Comparison of ENCODE assay signal across 8 mouse cellular contexts in the genomic region with DNA sequence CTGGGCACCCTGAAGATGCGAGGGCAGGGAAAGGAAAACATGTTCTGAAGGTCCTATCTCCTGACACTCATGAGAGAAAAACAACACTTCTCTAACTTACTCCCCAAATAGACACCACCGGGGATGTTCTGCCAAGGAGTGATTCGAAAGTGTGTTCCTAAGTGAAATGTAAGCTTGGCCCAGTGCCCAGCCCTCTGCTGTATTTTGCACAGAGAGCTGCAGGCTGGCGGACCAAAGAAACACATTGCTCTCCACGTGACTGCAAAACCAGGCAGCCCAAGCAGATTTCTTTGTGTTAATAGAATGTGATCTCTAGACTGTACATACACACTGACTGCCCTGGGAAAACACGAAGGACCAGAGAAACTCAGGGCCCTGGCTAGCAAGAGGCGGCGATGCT. TPM values are rescaled to one million over a fixed set of nuclear protein-coding genes. Genes with fewer than 3 reads are reported as not detected.
DNase-seq lines count a peak whose midpoint lies in the region; ATAC-seq lines count a peak whose summit lies in the region.

No protein-coding gene starts in this region.

- peaks cover 77% of the 10 kb centered on the region for H3K27me3 ChIP-seq in forebrain, embryonic 10.5 days (ENCODE audit: poor library complexity, severe bottlenecking)
- no peaks in the 10 kb centered on the region; the same call in 1 of the 2 replicates for H3K27me3 ChIP-seq in heart, embryonic 12.5 days (replicated peaks)
- no peaks in the 10 kb centered on the region for H3K27me3 ChIP-seq in kidney, embryonic 15.5 days
- no peaks in the 10 kb centered on the region for H3K27me3 ChIP-seq in limb, embryonic 13.5 days
- H3K27me3 ChIP-seq in midbrain, embryonic 13.5 days, result 0 out of 2 replicates have a peak, but pooled peaks cover 13% of the 10 kb centered on the region
- no peaks in the 10 kb centered on the region for H3K27me3 ChIP-seq in stomach, embryonic 16.5 days (ENCODE audit: control insufficient read depth, insufficient read depth, low read length)

- H3K36me3 ChIP-seq in forebrain, embryonic 10.5 days (replicated peaks), result no peaks in the 10 kb centered on the region
- no peaks in the 10 kb centered on the region for H3K36me3 ChIP-seq in heart, embryonic 12.5 days
- no peaks in the 10 kb centered on the region for H3K36me3 ChIP-seq in kidney, embryonic 15.5 days
- H3K36me3 ChIP-seq in limb, embryonic 13.5 days, result no peaks in the 10 kb centered on the region
- no peaks in the 10 kb centered on the region for H3K36me3 ChIP-seq in midbrain, embryonic 13.5 days
- H3K36me3 ChIP-seq in stomach, embryonic 16.5 days (ENCODE audit: control insufficient read depth, insufficient read depth, low read length), result no peaks in the 10 kb centered on the region

- peak overlapping the region; percentile 74 for H3K27ac ChIP-seq in forebrain, embryonic 10.5 days
- peak overlapping the region; percentile 88 for H3K27ac ChIP-seq in heart, embryonic 12.5 days (ENCODE audit: poor library complexity, severe bottlenecking)
- H3K27ac ChIP-seq in kidney, embryonic 15.5 days, result peak overlapping the region; percentile 90
- H3K27ac ChIP-seq in limb, embryonic 13.5 days, result peak overlapping the region; percentile 73
- peak overlapping the region; percentile 74 for H3K27ac ChIP-seq in midbrain, embryonic 13.5 days
- H3K27ac ChIP-seq in stomach, embryonic 16.5 days (ENCODE audit: low read length), result peak overlapping the region; percentile 95

- WGBS in forebrain, embryonic 10.5 days, result 48% methylated on average over 8 of the region's 8 CpGs
- 11% methylated on average over 8 of the region's 8 CpGs for WGBS in heart, embryonic 12.5 days
- 15% methylated on average over 8 of the region's 8 CpGs for WGBS in kidney, embryonic 15.5 days
- 21% methylated on average over 8 of the region's 8 CpGs for WGBS in limb, embryonic 13.5 days
- 24% methylated on average over 8 of the region's 8 CpGs for WGBS in midbrain, embryonic 13.5 days
- 16% methylated on average over 8 of the region's 8 CpGs for WGBS in stomach, embryonic 16.5 days

- H3K4me2 ChIP-seq in heart, embryonic 12.5 days, result peak overlapping the region; percentile 54
- H3K4me2 ChIP-seq in kidney, embryonic 15.5 days, result peak overlapping the region; percentile 33
- peak overlapping the region; percentile 43; the same call in 1 of the 2 replicates for H3K4me2 ChIP-seq in limb, embryonic 13.5 days (replicated peaks)
- H3K4me2 ChIP-seq in midbrain, embryonic 13.5 days (replicated peaks), result peak overlapping the region; percentile 11; the same call in 1 of the 2 replicates
- peak overlapping the region; percentile 34 for H3K4me2 ChIP-seq in stomach, embryonic 16.5 days (ENCODE audit: low read depth, low read length)

- no peak overlapping the region for H3K4me3 ChIP-seq in forebrain, embryonic 10.5 days
- no peak overlapping the region for H3K4me3 ChIP-seq in heart, embryonic 12.5 days
- no peak overlapping the region for H3K4me3 ChIP-seq in kidney, embryonic 15.5 days (replicated peaks)
- no peak overlapping the region for H3K4me3 ChIP-seq in limb, embryonic 13.5 days
- no peak overlapping the region for H3K4me3 ChIP-seq in midbrain, embryonic 13.5 days (replicated peaks)
- no peak overlapping the region for H3K4me3 ChIP-seq in stomach, embryonic 16.5 days (replicated peaks; ENCODE audit: low read length)

- no peaks in the 10 kb centered on the region for H3K9me3 ChIP-seq in forebrain, embryonic 10.5 days
- H3K9me3 ChIP-seq in heart, embryonic 12.5 days (replicated peaks), result no peaks in the 10 kb centered on the region
- no peaks in the 10 kb centered on the region for H3K9me3 ChIP-seq in kidney, embryonic 15.5 days (replicated peaks)
- H3K9me3 ChIP-seq in limb, embryonic 13.5 days, result no peaks in the 10 kb centered on the region
- no peaks in the 10 kb centered on the region for H3K9me3 ChIP-seq in midbrain, embryonic 13.5 days
- H3K9me3 ChIP-seq in stomach, embryonic 16.5 days (replicated peaks; ENCODE audit: control insufficient read depth, low read length), result no peaks in the 10 kb centered on the region

- peaks cover 49% of the 10 kb centered on the region for H3K4me1 ChIP-seq in forebrain, embryonic 10.5 days
- H3K4me1 ChIP-seq in heart, embryonic 12.5 days (replicated peaks), result peaks cover 48% of the 10 kb centered on the region
- peaks cover 50% of the 10 kb centered on the region for H3K4me1 ChIP-seq in kidney, embryonic 15.5 days
- peaks cover 48% of the 10 kb centered on the region for H3K4me1 ChIP-seq in limb, embryonic 13.5 days
- H3K4me1 ChIP-seq in midbrain, embryonic 13.5 days (replicated peaks), result peaks cover 36% of the 10 kb centered on the region
- peaks cover 34% of the 10 kb centered on the region for H3K4me1 ChIP-seq in stomach, embryonic 16.5 days (ENCODE audit: control insufficient read depth, insufficient read depth, low read length)

- DNase-seq in forebrain, embryonic 10.5 days (ENCODE audit: extremely low spot score, low spot score), result no peak

- 0 out of 2 replicates have a peak, but pooled peaks have one; percentile 26 for ATAC-seq in cerebellum, adult (ENCODE audit: insufficient number of reproducible peaks, low FRiP score, low TSS enrichment)
- ATAC-seq in heart, embryonic 12.5 days (ENCODE audit: insufficient number of reproducible peaks, low FRiP score), result peak; percentile 78
- ATAC-seq in kidney, embryonic 15.5 days (replicated peaks; ENCODE audit: low FRiP score), result peak; percentile 70
- peak; percentile 70; the same call in 1 of the 2 replicates for ATAC-seq in limb, embryonic 13.5 days (ENCODE audit: low FRiP score, low read depth)
- peak; percentile 84 for ATAC-seq in midbrain, embryonic 13.5 days
- ATAC-seq in stomach, embryonic 16.5 days (ENCODE audit: insufficient read depth, low FRiP score), result peak; percentile 87
- no peak for ATAC-seq in granulocyte monocyte progenitor cell, adult 5-6 weeks (replicated peaks; ENCODE audit: poor library complexity, severe bottlenecking)

- H3K9ac ChIP-seq in heart, embryonic 12.5 days, result no peak overlapping the region
- H3K9ac ChIP-seq in kidney, embryonic 15.5 days, result no peak overlapping the region
- no peak overlapping the region for H3K9ac ChIP-seq in limb, embryonic 13.5 days
- H3K9ac ChIP-seq in midbrain, embryonic 13.5 days (replicated peaks), result no peak overlapping the region
- H3K9ac ChIP-seq in stomach, embryonic 16.5 days (ENCODE audit: low read length), result peak overlapping the region; percentile 26; the same call in 1 of the 2 replicates

RNA-seq across cellular contexts. Expression of a gene that starts 21.1 kb away (rescaled TPM):
- 0.73 and 1.3 TPM in 2 replicates for polyA plus RNA-seq in forebrain, embryonic 10.5 days (2016; fragmentation: Nextera tagmentation; extraction: Ambion mirVana)
- 2.7 and 3.7 TPM in 2 replicates for polyA plus RNA-seq in heart, embryonic 12.5 days (2016; fragmentation: Nextera tagmentation; extraction: Ambion mirVana)
- polyA plus RNA-seq in kidney, embryonic 15.5 days (2015; fragmentation: Nextera tagmentation; extraction: Ambion mirVana), result 1.9 and 2.9 TPM in 2 replicates
- polyA plus RNA-seq in limb, embryonic 13.5 days (2015; fragmentation: Nextera tagmentation; extraction: Ambion mirVana), result 1.3 and 1.9 TPM in 2 replicates
- 4.1 and 4.4 TPM in 2 replicates for polyA plus RNA-seq in midbrain, embryonic 13.5 days (2015; fragmentation: Nextera tagmentation; extraction: Ambion mirVana)
- polyA plus RNA-seq in stomach, embryonic 16.5 days (2015; fragmentation: Nextera tagmentation; extraction: Ambion mirVana), result 2.2 and 2.3 TPM in 2 replicates
- total RNA-seq in granulocyte monocyte progenitor cell, adult 5-6 weeks (2014; fragmentation: Nextera tagmentation), result 10.2 and 11.0 TPM in 2 replicates
- total RNA-seq in granulocyte monocyte progenitor cell, adult 5-6 weeks (2017), result 2.3 and 2.5 TPM in 2 replicates
